Mouse (Mus musculus) bone marrow macrophage, adult 2 months (primary cell): ENCODE results near the gene Zfp385b.

Experiments
- CTCF ChIP-seq: IDR thresholded peaks from 2 replicates; pipeline ENCODE4 v1.5.1; 2012; ENCODE audit warnings: low read depth, mild to moderate bottlenecking, low read length, moderate library complexity
- POLR2A ChIP-seq: IDR thresholded peaks from 2 replicates; pipeline ENCODE4 v1.6.1; 2012; ENCODE audit warnings: mild to moderate bottlenecking, low read depth, low read length, borderline replicate concordance

DNA sequence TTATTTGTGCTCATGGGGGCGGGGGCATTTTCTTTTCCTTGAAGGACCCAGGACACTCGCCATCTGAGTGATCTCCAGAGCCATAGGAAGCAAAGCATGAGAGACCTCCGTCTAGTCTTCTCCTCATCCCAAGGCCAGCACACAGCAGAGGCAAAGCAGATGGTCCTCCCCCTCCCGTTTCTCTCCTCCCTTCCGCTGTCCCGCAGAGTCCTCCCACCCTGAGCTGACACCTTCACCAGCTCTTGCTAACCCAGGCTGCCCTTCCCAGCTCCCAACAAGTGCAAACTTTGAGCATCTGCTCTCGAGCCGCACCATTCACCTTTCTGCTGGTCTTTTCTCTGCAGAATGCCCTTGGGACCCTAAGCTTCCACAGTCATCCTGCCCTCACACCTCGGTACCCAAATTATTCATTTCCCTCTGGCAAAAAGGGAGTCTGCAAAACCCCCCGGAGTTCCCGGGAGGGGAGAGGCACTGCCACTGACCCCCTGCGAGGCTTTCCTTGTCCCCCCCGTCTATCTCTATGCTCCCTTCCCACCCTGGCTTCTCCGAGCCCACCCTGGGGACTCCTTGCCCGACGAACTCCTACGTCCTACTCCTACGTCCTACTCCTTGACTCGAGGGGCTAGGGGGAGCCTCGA lies 3.5 kb downstream of the Zfp385b start:
- TF ChIP-seq POLR2A (no peak), CTCF (no peak)
